Comparison of ENCODE assay signal across 10 mouse cellular contexts in genomic region chr9:21598198-21598597, GRCm38 (mm10). TPM values are rescaled to one million over a fixed set of nuclear protein-coding genes. Genes with fewer than 3 reads are reported as not detected.
DNase-seq lines count a peak whose midpoint lies in the region; ATAC-seq and TF ChIP-seq lines count a peak whose summit lies in the region.
"Had no signal": no experiment of that assay in that cellular context is flagged by ENCODE, and none has a peak within 500 bp of the region (broad histone marks: within the 10 kb centered on the region; RNA-seq: fewer than 3 reads in every experiment).

No protein-coding gene starts in this region.

- TF ChIP-seq POLR2A in CH12.LX (IDR thresholded peaks at IDR 0.05; ENCODE audit: low read depth, low read length) = no peak

- dilution Hi-C loops in CH12.LX (cut with MboI; ENCODE audit: extremely low pct_ligation_motif_present, extremely low pct_unique_long_range_greater_than_20kb, low sequenced_read_pairs) = no loop called here

- no peak overlapping the region for H3K4me3 ChIP-seq in heart, postnatal 0 days (ENCODE audit: low read depth, low read length)
- no peak overlapping the region for H3K4me3 ChIP-seq in CH12.LX (replicated peaks in 1 of 3; ENCODE audit: low read depth in 2 of 3, low read length in 2 of 3, poor library complexity in 1 of 3)
- no peak overlapping the region for H3K4me3 ChIP-seq in heart, embryonic 10.5 days
- H3K4me3 ChIP-seq: limb, embryonic 15.5 days had no signal

- H3K9me3 ChIP-seq in heart, postnatal 0 days (replicated peaks; ENCODE audit: control insufficient read depth, low read length) = no peaks in the 10 kb centered on the region
- no peaks in the 10 kb centered on the region for H3K9me3 ChIP-seq in CH12.LX (replicated peaks; ENCODE audit: low read length)
- H3K9me3 ChIP-seq in heart, embryonic 10.5 days = no peaks in the 10 kb centered on the region
- H3K9me3 ChIP-seq: limb, embryonic 15.5 days had no signal

- intact Hi-C loops in left cerebral cortex, postnatal 25 days (cut with DNase I) = no loop called here

- H3K9ac ChIP-seq in heart, postnatal 0 days (replicated peaks; ENCODE audit: low read depth, low read length) = no peak overlapping the region
- H3K9ac ChIP-seq in CH12.LX (ENCODE audit: insufficient read depth, low read depth) = no peak overlapping the region
- H3K9ac ChIP-seq: limb, embryonic 15.5 days had no signal

- no peaks in the 10 kb centered on the region for H3K27me3 ChIP-seq in heart, postnatal 0 days (ENCODE audit: control insufficient read depth, insufficient read depth, low read length)
- no peaks in the 10 kb centered on the region for H3K27me3 ChIP-seq in CH12.LX (replicated peaks)
- H3K27me3 ChIP-seq in heart, embryonic 10.5 days (ENCODE audit: insufficient read depth, poor library complexity, severe bottlenecking) = no peaks in the 10 kb centered on the region
- H3K27me3 ChIP-seq: limb, embryonic 15.5 days had no signal

- TF ChIP-seq EP300 in heart, postnatal 0 days (IDR thresholded peaks at IDR 0.05; ENCODE audit: low read depth) = no peak
- TF ChIP-seq EP300 in CH12.LX (IDR thresholded peaks at IDR 0.05; ENCODE audit: low read length) = no peak

- in situ Hi-C loops in CH12.LX (cut with MboI; ENCODE audit: low pct_ligation_motif_present, low pct_unique_long_range_greater_than_20kb, low sequenced_read_pairs) = no loop called here

- peaks cover 18% of the 10 kb centered on the region; the same call in 1 of the 2 replicates for H3K36me3 ChIP-seq in heart, postnatal 0 days (replicated peaks; ENCODE audit: control insufficient read depth, insufficient read depth, low read length)
- H3K36me3 ChIP-seq in CH12.LX (replicated peaks in 1 of 2; ENCODE audit: control insufficient read depth in 1 of 2, insufficient read depth in 1 of 2, low read length in 1 of 2) = peaks cover 0 to 28% of the 10 kb centered on the region in 2 experiments
- peaks cover 23% of the 10 kb centered on the region; the same call in 1 of the 2 replicates for H3K36me3 ChIP-seq in heart, embryonic 10.5 days

- H3K27ac ChIP-seq in heart, postnatal 0 days (ENCODE audit: low read depth) = no peak overlapping the region
- no peak overlapping the region for H3K27ac ChIP-seq in CH12.LX (ENCODE audit: insufficient read depth, low read depth)
- H3K27ac ChIP-seq in heart, embryonic 10.5 days = no peak overlapping the region
- H3K27ac ChIP-seq: limb, embryonic 15.5 days had no signal

- ATAC-seq in heart, postnatal 0 days (ENCODE audit: insufficient read depth, low read depth) = no peak
- ATAC-seq in common myeloid progenitor, adult 5-6 weeks (replicated peaks; ENCODE audit: low read depth, poor library complexity, severe bottlenecking) = peak; percentile 79

- peaks cover 18% of the 10 kb centered on the region for H3K79me2 ChIP-seq in CH12.LX (replicated peaks; ENCODE audit: control insufficient read depth, extremely low read depth, insufficient read depth, poor library complexity, severe bottlenecking)

- H3K4me1 ChIP-seq in heart, postnatal 0 days (ENCODE audit: control insufficient read depth, insufficient read depth) = peaks cover 8% of the 10 kb centered on the region
- peaks cover 0 to 23% of the 10 kb centered on the region in 2 experiments; a peak in 2 of 4 replicates for H3K4me1 ChIP-seq in CH12.LX (ENCODE audit: control insufficient read depth in 1 of 2, insufficient read depth in 2 of 2)
- peaks cover 13% of the 10 kb centered on the region for H3K4me1 ChIP-seq in heart, embryonic 10.5 days

- TF ChIP-seq CTCF in heart, postnatal 0 days (IDR thresholded peaks at IDR 0.05; ENCODE audit: low read depth) = no peak
- TF ChIP-seq CTCF in CH12.LX (conservative IDR thresholded peaks at IDR 0.05 in 1 of 2, IDR thresholded peaks at IDR 0.05 in 1 of 2; ENCODE audit: low read depth in 2 of 2, low read length in 2 of 2) = peak in 1 of 2 experiments; percentile 58; a peak in 2 of 4 replicates

- WGBS in heart, postnatal 0 days = 30% methylated on average over 2 of the region's 2 CpGs
- 22% methylated on average over 2 of the region's 2 CpGs for WGBS in heart, embryonic 10.5 days

- H3K4me2 ChIP-seq in heart, postnatal 0 days (ENCODE audit: low read depth, low read length) = no peak overlapping the region
- H3K4me2 ChIP-seq in CH12.LX (ENCODE audit: insufficient read depth, low read depth, poor library complexity, severe bottlenecking) = no peak overlapping the region
- H3K4me2 ChIP-seq: limb, embryonic 15.5 days had no signal

- peak; percentile 51 for TF ChIP-seq RAD21 in CH12.LX (IDR thresholded peaks at IDR 0.05; ENCODE audit: low read depth, low read length)

- DNase-seq in heart, postnatal 0 days (ENCODE audit: low spot score) = peak; percentile 40
- DNase-seq in heart, adult 11 months = no peak
- peak; percentile 65 for DNase-seq in CH12.LX (ENCODE audit: extremely low read depth)
- peak; percentile 55 for DNase-seq in mesoderm, embryonic 11.5 days (ENCODE audit: low read depth, low spot score)
- no peak for DNase-seq in left cerebral cortex, postnatal 25 days (ENCODE audit: low spot score in 2 of 2)
- DNase-seq in heart, embryonic 10.5 days (ENCODE audit: low spot score) = no peak
- DNase-seq in left cerebral cortex, adult 11 months (ENCODE audit: low spot score) = no peak
- DNase-seq: right cerebral cortex, postnatal 25 days had no signal

TF ChIP-seq in CH12.LX, 34 proteins besides CTCF, POLR2A, EP300 and RAD21:
- no peak for TF ChIP-seq MAFK (IDR thresholded peaks at IDR 0.05; ENCODE audit: insufficient replicate concordance, low read length)
- peak; percentile 36; the same call in 1 of the 2 replicates for TF ChIP-seq SMC3 (IDR thresholded peaks at IDR 0.05; ENCODE audit: low read depth, low read length)

RNA-seq across cellular contexts. Expression of gene Yipf2, which starts 5.6 kb away (rescaled TPM):
- 12.3 and 17.6 TPM in 2 replicates for total RNA-seq in heart, postnatal 0 days (2014; rRNA removed; ENCODE audit: low replicate concordance)
- 9.1 and 11.9 TPM in 2 replicates for polyA plus RNA-seq in heart, postnatal 0 days (2015; fragmentation: Nextera tagmentation; extraction: Ambion mirVana)
- total RNA-seq in CH12.LX (2012; rRNA removed) (13.6 and 17.5 TPM in 2 replicates), CH12.LX (2014; rRNA removed) (13.1 and 16.6 TPM in 2 replicates)
- polyA plus RNA-seq in CH12.LX (2012; ENCODE audit: insufficient read length, low read depth) = 17.0 and 21.2 TPM in 2 replicates
- total RNA-seq in common myeloid progenitor, adult 5-6 weeks (2017) = 4.0 and 6.2 TPM in 2 replicates
- total RNA-seq in left cerebral cortex, postnatal 25 days (2021) = 10 to 100 TPM; 18.1 to 19.4 TPM
- 17.1 and 22.8 TPM in 2 replicates for polyA plus RNA-seq in heart, embryonic 10.5 days (2016; fragmentation: Nextera tagmentation; extraction: Ambion mirVana)

RNA-seq across cellular contexts. Expression of gene Timm29, which starts 5.7 kb away (rescaled TPM):
- 33.4 and 44.6 TPM in 2 replicates for total RNA-seq in heart, postnatal 0 days (2014; rRNA removed; ENCODE audit: low replicate concordance)
- polyA plus RNA-seq in heart, postnatal 0 days (2015; fragmentation: Nextera tagmentation; extraction: Ambion mirVana) = 23.2 and 23.7 TPM in 2 replicates
- 12.0 and 16.0 TPM in 2 replicates for total RNA-seq in CH12.LX (2012; rRNA removed)
- total RNA-seq in CH12.LX (2014; rRNA removed) = 19.1 and 19.5 TPM in 2 replicates
- 29.6 and 34.6 TPM in 2 replicates for polyA plus RNA-seq in CH12.LX (2012; ENCODE audit: insufficient read length, low read depth)
- total RNA-seq in common myeloid progenitor, adult 5-6 weeks (2017) = 42.6 and 47.7 TPM in 2 replicates
- 10 to 100 TPM; 45.5 to 48.2 TPM for total RNA-seq in left cerebral cortex, postnatal 25 days (2021)
- 27.4 and 33.3 TPM in 2 replicates for polyA plus RNA-seq in heart, embryonic 10.5 days (2016; fragmentation: Nextera tagmentation; extraction: Ambion mirVana)

RNA-seq across cellular contexts. Expression of gene Smarca4, which starts 17.8 kb away (rescaled TPM):
- total RNA-seq in heart, postnatal 0 days (2014; rRNA removed; ENCODE audit: low replicate concordance) = 55.9 and 66.0 TPM in 2 replicates
- polyA plus RNA-seq in heart, postnatal 0 days (2015; fragmentation: Nextera tagmentation; extraction: Ambion mirVana) = 22.2 and 22.9 TPM in 2 replicates
- total RNA-seq in CH12.LX (2012; rRNA removed) (74.3 and 78.9 TPM in 2 replicates), CH12.LX (2014; rRNA removed) (30.7 and 33.8 TPM in 2 replicates)
- polyA plus RNA-seq in CH12.LX (2012; ENCODE audit: insufficient read length, low read depth) = 76.1 and 86.2 TPM in 2 replicates
- total RNA-seq in common myeloid progenitor, adult 5-6 weeks (2017) = 69.7 and 94.1 TPM in 2 replicates
- total RNA-seq in left cerebral cortex, postnatal 25 days (2021) = 100 to 1,000 TPM; 117 to 118 TPM
- polyA plus RNA-seq in heart, embryonic 10.5 days (2016; fragmentation: Nextera tagmentation; extraction: Ambion mirVana) = 91.1 and 113 TPM in 2 replicates

RNA-seq across cellular contexts. Expression of gene Carm1, which starts 51.5 kb away (rescaled TPM):
- 49.5 and 78.3 TPM in 2 replicates for total RNA-seq in heart, postnatal 0 days (2014; rRNA removed; ENCODE audit: low replicate concordance)
- 11.3 and 12.7 TPM in 2 replicates for polyA plus RNA-seq in heart, postnatal 0 days (2015; fragmentation: Nextera tagmentation; extraction: Ambion mirVana)
- 42.2 and 46.7 TPM in 2 replicates for total RNA-seq in CH12.LX (2012; rRNA removed)
- 19.1 and 21.5 TPM in 2 replicates for total RNA-seq in CH12.LX (2014; rRNA removed)
- polyA plus RNA-seq in CH12.LX (2012; ENCODE audit: insufficient read length, low read depth) = 98.5 and 111 TPM in 2 replicates
- total RNA-seq in common myeloid progenitor, adult 5-6 weeks (2017) = 26.4 and 50.2 TPM in 2 replicates
- 10 to 100 TPM; 70.8 to 74.0 TPM for total RNA-seq in left cerebral cortex, postnatal 25 days (2021)
- polyA plus RNA-seq in heart, embryonic 10.5 days (2016; fragmentation: Nextera tagmentation; extraction: Ambion mirVana) = 49.0 and 59.6 TPM in 2 replicates

Comparison
In these comparisons a context has a peak if more than half of its experiments do, and no peak if none do; other contexts are left out.
1. DNase-seq: peak in heart, postnatal 0 days (single experiment), CH12.LX (single experiment) and mesoderm, embryonic 11.5 days (single experiment); none in heart, adult 11 months (single experiment), left cerebral cortex, postnatal 25 days (0 of 2), heart, embryonic 10.5 days (single experiment) and left cerebral cortex, adult 11 months (single experiment).